Mouse (Mus musculus) thymus, adult 18-20 months (tissue): Measurements from ENCODE around the gene Rps6kb1.
"Not testable (repeated sequence)": the region's sequence is repeated elsewhere in the genome, so short reads cannot be mapped to it uniquely, and the experiment has no call there.

Experiments used
- DNase-seq, 2 experiments: peaks; one replicate each; pipeline ENCODE4 v3.0.0; 2022; ENCODE audit warnings: mixed read lengths in 2 of 2

Rps6kb1 gene

DNA sequence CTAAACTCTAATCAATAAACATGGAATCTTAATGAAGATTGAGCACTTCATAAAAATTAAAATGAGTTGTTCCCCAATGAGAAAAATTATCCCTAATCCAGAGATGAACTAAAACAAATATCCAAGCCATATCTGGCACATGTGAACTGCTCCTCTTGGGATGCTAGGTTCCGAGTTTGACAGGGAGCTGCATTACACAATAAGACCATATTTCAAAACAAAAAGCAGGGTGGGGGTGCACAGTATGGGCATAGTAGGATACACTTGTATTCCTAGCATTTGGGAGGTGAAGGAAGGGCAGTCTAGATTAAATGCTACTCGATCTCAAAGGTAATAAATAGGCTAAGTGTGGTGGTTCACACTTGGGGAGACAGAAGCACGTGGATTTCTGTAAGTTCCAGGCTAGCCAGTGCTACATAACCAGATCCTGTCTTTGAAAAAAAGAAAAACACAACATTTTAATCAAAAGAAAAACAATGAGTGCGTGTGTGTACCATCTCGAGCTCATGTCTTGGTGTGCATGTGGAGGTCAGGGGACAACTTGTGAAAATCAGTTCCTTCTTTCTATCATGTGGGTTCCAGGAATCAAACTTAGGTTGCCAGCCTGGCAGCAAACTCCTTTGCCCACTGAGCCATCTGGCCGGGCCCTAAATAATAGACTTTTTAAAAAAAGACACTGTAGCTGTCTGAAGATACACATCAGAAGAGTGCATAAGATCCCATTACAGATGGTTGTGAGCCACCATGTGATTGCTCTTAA, 4.7 kb downstream of the Rps6kb1 start:
- DNase-seq = no peak

DNA sequence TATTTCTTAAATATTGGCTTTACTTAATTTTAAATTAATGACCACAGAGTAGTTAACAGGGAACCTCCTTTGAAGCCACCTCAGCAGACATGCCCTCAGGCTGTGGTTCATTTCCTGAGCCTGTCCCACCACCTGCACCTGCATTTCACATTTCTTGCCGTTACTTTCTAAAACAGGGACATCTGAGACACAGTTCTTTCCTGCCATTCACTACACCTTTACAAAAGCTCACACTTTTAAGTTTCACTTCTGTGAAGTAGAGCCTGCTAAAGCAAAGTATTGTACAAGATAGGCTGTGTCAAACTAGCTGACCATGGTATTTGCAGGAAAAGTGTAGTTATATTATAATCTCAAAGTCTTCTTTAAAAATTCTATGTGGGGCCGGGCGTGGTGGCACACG, 5.8 kb downstream of the Rps6kb1 start:
- DNase-seq = peak; percentile 20 to 52

DNA sequence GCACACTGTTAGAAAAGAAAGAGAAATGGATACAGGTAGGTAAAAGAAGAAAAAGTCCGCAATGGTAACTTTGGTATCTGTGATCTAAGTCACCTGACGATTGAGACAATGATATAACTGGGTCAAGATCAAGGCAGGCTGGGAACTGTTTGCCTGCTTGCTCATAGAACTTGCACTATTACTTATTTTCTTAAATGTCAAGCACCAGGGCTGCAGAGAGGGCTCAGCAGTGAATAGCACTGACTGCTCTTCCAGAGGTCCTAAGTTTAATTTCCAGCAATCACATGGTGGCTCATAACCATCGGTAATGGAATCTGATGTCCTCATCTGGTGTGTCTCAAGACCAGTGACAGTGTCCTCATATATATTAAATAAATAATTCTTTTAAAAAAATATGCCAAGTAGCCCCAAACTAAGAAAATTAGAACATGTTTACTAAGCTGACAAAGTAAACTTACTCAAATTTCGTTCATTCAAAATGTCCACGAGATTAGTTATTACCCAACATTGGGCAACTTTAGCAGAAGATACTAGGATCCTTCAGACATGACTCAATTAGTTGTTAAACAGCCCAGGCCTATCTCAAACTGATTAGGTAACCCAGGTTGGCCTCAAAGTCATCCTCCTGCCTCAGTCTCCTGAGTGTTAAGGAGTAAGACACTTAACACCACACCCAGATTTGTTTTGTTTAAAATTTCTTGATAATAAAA, 10.2 kb downstream of the Rps6kb1 start:
- DNase-seq = no peak

DNA sequence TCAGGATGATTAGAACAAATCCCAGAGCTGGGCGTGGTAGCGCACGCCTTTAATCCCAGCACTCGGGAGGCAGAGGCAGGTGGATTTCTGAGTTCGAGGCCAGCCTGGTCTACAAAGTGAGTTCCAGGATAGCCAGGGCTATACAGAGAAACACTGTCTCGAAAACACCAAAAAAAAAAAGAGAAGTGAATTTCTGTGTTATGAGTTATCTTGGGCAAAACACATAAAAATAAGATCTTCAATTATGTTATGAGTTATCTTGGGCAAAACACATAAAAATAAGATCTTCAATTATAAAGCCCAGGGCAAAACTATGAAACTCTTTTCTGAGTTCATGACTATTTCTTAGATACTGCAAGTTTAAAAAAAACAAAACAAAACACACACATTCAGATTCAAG, 11.3 kb downstream of the Rps6kb1 start:
- not testable (repeated sequence) for DNase-seq

DNA sequence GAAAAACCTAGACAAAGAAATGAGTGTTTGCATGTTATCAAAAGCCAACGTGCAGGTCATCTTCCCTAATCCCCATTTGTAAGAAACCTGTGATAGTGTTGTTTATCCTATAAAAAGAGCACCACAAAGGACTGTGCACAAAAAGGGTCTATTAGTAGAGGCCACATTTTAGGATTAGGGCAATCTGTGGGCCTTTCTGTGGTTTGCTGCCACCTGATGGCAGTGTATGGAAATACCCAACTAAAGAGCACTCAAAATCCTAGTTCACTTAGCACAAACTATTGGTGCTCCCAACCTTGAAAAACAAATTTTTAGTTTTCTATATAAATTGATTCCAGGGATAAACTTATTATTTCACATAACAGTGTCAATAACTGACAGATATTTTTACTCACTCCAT, 11.8 kb downstream of the Rps6kb1 start:
- DNase-seq = no peak

DNA sequence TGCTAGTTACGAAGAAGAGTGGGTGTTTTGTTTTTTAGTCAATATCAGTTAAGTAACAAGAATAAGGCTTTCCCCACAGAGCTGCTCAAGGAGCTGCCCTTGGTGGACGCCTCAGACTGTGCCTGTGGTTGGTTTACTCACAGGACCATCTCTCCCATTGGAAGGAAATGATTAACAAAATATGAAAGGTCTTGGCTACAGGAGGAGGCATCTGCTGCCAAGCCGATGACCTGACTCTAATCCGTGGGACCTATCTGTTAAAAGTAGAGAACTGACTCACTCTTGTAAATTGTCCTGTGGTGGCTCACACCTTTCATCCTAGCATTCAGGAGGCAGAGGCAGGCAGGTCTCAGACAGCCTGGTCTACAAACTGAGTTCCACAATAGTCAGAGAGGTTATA, 17.1 kb downstream of the Rps6kb1 start:
- no peak for DNase-seq

DNA sequence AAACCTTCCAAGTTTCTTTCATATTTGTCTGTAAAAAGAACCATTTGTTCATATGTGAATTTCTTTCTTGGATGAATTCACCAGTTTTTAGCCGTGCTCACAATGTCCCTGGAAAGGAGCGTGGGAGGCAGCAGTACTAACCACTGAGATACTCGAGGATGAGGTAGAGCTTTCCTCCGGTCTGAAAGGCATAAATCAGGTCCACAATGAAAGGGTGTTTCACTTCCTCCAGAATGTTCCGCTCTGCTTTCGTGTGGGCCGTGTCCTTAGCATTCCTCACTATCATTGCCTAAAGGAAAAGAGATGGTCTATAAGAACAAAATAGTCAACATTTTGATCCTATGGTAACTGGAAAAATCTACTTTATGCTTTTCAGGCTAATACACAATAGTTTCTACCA, 24.9 kb downstream of the Rps6kb1 start:
- no peak for DNase-seq

DNA sequence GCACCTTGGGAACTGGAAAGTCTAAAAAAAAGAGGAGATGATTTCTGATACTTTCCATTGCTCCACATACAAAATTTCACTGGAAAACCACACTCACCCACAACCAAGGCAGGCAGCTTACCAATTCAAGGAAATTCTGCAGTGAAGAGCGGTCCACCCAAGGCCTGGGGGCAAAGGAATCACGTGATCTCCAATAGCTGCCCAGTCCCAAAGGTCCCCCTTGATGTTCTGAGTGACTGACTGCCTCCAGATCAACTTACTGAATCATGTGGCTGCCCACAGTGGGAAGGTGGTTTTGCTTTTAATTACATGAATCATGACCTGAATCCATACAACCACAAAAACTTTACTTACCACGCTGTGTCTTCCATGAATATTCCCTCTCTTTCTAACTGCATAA, 27.4 kb downstream of the Rps6kb1 start:
- DNase-seq = no peak

DNA sequence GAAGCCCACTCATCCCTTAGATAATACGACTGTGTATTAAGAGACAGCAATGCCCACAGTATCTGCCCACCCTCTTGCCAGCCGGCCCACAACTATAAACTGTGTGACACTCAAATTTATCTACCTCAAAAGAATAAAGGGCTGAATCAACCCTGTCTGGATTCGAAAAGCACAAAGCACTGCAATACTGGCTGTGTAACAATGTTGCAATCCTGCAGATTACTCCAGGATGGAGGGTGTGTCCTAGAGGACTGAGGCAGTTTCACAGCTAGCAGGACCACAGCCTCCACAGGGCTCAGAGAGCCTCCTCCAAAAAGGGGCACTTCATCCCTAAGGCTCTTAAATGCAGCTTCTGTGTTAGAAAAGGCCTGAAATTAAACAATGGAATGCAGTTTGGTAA, 28.0 kb downstream of the Rps6kb1 start:
- no peak for DNase-seq

DNA sequence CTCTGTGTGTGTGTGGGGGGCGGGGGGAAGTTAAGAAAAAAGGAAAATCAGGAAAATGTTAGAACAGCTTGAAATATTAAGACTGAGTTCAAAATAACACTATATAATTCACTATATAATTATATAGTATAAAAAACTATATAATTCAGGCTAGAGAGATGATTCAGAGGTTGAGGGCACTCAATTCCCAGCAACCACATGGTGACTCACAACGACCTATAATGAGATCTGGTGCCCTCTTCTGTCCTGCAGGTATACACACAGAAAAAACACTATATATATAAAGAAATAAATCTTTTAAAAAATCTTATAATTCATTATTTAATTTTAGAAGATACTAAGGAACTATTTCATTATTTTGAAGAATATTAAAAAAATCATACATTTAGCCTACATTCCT, 36.6 kb downstream of the Rps6kb1 start:
- no peak for DNase-seq

DNA sequence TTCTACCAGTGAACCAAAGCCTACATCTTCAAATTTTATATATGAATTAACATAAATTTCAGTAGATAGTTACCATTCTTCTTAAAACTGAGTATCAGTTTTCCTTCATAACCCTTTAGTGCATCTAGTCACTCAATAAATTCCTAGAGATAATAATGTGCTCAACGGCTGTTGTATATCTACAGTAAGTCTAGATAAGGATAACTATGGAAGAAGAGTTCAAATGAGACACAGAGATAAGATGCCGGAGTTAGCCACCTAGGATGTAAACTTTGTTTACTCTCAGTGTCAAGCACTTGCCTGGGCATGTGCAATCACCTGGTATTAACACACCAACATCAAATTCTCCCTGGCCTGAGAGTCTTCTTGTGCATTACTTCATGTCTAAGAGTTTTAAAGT, 37.3 kb downstream of the Rps6kb1 start:
- DNase-seq = no peak

DNA sequence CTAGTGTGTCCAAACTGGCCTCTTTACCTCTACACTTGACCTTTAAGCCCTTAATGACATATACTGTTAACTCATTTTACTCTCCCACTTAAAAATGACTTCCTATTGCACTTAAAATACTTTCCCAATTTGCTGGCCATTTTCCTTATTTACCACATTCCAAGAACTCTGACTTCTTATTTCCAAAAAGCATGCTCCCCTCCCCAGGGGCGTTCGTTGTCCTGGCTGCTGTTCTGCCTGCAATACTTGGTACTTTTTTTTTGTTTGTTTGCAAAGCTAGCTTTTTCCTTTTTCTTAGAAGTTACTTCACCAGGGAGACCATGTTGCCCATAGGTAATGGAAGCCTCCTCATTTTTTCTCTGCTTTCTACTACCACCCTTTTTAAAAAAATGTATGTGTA, 41.5 kb downstream of the Rps6kb1 start:
- DNase-seq = no peak

DNA sequence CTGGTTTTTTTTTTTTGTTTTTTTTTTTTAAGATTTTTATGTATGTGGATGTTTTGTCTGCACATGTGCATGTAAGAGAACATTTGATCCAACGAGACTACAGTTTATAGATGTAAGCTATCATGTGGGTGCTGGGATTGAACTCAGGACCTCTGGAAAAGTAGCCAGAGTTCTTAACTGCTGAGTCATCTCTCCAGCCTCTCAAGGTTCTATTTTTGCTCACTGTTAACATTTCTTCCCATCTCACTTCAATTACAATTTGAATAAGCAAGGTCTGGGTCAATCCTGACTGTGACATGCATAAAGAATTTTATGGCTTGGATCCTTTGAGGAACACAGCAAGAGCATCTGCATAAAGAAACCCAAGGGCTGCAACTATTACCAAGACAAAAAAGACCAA, 43.8 kb downstream of the Rps6kb1 start:
- no peak for DNase-seq

DNA sequence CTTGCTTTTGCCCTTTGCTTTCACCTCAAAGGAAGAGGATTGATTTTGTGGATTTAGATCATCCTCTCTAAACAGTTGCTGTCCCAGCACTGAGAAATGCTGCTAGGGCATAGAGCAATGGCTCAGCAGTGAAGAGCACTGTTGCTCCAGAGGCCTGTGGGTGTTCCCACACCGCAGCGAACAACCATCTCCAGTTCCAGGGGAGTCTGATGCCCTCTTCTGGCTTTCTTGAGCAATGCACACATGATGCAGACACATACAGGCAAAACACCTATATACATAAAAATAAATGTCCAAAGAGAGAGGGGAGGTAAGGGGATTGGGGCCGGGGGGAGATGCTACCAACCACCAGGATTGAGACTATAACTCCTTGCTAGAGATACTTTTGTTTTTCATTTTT, 46.7 kb downstream of the Rps6kb1 start:
- DNase-seq = no peak

DNA sequence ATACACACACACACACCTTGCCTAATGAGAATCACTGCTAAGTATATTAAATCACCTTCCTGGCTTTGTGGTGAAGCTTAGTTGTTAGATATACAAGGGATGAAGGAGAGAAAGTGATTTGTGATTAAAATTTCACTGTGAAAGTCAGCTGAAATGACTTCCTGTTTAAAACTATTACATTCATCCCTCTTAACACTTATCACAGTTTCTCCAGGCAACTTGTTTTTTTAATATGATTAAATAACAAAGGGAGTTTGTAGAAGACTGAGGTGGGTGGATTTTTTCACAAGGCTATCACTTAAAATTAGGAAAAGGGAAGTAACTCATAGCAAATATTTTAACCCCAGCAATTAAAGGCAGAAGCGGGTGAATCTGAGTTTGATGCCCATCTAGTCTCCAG, 47.2 kb downstream of the Rps6kb1 start:
- DNase-seq = no peak

DNA sequence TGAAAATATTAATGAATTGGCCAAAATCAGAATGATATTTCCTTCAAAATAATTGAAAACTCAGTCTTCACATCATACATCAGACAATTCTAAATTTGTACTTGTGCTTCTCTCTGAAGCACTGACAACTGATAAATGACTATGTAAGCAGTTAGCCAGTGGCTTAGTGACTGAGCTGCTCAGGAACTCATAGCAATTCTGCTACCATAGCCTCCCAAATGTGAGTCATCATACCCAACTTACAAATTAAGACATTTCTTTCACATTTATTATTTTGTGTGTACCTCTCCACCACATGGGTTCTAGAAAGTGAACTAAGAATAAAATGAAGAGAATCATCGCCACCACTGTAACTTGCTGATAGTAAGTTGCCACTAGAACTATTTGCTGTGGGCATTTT, 53.8 kb downstream of the Rps6kb1 start:
- no peak for DNase-seq

DNA sequence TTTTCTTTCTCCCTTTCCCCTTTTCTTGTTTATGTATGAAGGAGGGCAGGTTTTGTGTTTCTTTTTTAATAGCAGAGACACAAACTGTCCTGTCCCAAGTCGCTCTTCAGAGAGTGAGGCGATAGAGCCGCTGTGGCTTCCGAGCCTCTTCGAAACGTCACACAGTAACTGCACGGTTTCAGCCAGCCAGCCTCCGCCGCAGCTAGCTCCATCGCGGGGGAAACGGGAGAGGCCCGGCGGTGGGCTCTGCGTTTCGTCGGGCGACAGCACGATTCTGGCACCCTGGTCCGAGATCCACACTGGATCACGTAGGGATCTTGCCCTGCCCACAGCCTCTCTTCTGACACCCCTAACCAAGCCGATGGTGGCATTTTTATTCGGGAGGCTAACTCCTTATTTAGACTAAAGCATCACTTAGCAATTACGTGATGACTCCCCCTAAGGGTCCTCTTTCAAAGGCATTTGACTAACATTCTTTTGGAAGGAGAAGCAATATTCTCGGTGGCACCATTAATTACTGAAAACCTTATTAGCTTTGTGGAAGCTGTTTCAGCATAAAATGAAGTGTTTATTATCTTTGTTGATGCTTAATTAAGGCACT, 59.6 kb downstream of the Rps6kb1 start:
- peak; percentile 39 to 50 for DNase-seq

DNA sequence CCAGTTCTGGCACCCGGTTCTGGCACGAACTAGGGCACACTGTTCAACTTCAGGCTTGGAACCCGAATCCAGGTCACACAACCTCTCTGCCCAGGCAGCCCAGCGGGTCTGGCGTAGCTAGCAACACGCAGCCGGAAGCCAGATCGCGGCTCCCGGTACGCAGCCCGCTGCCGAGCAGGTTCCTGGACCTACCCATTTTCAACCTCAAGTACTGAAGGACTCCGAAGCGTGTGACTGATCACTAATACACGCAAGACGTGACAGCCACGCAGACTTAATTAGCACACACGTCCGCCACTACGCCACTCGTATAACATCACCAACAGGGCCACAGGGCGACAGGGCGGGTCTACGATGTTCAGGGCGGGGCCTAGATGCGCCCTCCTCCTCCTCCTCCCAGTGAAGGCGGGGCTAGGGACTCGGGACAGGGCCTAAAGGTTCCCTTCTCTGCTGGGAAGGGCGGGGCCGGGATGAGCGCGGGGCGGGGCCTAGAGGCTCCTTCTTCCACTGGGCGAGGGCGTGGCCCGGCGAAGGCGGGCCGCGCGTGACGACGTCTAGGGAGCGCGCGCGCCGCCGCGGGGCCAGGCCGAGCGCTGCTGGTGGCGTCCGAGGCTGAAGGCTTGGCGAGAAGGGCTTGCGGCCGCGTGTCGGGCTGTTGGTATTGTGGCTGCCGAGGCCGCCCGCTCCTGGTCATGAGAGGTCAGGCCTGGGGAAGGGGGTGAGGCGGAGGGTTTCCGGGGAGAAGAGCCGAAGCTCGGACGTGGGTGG, 60.3 kb downstream of the Rps6kb1 start, which contains the start of gene Rnft1:
TSS of gene Rnft1 (plus strand) at position 557 of the 768 bp plus-strand sequence.
- peak; percentile 98 to 99 for DNase-seq

DNA sequence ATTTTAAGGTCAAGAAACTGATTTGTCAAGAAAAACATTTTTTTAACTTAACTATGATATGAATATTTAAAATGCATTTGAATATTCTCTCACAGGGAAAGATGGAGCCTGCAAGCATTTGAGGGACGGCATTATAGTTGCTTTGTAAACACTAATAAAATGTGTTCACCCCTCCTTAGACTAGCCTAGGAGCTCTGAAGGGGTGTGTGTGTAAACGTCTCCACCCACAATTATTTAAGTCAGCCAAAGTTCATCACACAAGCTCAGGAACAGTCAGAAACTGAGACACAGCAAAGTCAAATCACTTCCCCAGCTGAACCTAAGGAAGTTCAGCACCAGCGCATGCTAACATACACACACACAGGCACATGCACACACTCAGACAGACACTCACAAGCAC, 71.0 kb downstream of the Rps6kb1 start:
- DNase-seq = no peak

DNA sequence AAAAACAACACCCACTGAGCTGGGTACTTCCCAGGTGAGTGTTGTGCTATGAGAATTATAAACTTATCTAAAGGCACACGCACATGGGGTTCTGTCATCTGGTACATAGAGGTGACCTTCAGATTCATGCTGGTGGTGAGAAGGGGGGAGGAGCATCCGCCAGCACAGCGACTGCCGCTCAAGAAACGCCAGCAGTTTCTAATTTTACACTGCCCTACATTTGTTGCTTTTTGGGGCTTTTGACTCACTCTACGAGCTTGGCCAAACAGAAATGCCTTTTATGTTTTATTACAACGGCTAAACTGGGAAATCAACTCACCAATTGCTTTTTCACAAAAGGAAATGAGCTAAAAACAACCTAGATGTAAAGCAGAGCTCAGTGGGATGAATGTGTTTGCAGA, 71.8 kb downstream of the Rps6kb1 start:
- no peak for DNase-seq

DNA sequence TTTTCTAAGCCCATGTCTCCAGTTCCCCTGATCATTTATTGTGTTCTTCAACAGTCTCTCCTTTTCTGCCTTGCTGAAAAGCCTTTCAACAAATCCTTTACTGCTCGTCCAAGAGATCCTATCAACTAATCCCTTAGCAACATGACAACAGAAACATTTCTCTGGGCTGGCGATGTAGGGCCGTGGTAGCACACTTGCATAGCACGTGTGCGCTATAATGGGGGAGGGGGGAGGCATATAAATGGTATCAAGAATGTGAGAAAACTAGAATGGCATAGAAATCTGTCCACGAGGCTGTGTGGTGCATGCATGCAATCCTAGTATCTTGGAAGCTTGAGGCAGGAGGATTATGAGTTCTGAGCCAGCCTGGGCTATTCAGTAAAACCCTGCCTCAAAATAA, 72.8 kb downstream of the Rps6kb1 start:
- DNase-seq = no peak

DNA sequence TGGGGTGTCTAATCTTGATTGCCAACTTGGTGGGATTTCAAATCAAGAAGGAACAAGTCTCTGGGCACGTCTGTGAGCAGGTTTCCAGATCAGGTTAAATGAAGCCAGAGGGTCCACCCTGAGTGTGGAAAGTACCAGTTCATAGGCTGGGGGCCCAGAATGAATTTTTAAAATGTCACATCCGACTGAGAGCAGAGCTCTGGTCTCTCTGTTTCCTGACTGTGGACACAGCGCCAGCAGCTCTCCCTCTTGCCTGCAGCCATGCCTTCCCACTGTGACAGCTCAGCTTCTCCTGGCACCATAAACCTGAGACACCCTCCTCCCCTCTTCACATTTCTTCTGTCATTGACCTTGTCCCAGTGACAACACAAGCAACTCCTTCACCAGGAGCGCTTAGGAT, 75.6 kb downstream of the Rps6kb1 start:
- DNase-seq = no peak

DNA sequence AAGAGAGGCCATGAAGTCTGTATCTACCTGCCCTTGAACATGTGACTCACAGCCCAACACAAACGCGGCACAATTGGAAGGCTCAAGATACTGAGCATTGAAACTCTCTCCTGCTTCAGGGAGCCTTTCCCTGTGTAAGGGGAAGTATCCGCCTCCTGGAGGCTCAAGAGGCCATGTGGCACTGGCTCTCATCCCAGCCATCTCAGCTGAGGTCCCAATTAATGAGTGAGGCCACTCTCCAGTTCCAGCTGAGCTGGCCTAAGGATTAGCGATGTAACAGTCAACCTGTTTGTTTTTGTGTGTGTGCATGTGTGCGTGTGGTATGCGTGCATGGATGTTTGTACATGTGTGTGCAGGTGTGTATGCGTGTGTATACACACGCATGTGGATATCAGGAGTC, 76.3 kb downstream of the Rps6kb1 start:
- DNase-seq = no peak
